Mouse (Mus musculus) kidney, postnatal 0 days (tissue): ENCODE data around the gene Ppp2r5e. TPM values are rescaled to one million over a fixed set of nuclear protein-coding genes. Genes with fewer than 3 reads are reported as not detected.

Experiments used
- ATAC-seq: fragments of 200-750 bp; cut with Nextera tagmentation; replicated peaks from 2 replicates; pipeline ENCODE4 v1.8.0; 2017; ENCODE audit warnings: low read depth, moderate number of reproducible peaks, moderate TSS enrichment, moderate library complexity; ENCODE audit not compliant: low FRiP score
- DNase-seq: peaks from one replicate; pipeline ENCODE4 v3.0.0-alpha.2; 2016; ENCODE audit warnings: low spot score
- H3K27ac ChIP-seq: fragments of 300-500 bp; sonication (generic); 2 replicates; pipeline ENCODE4 v1.5.1; 2014; ENCODE audit warnings: mild to moderate bottlenecking
- H3K27me3 ChIP-seq: fragments of 300-500 bp; sonication (generic); 2 replicates; pipeline ENCODE4 v1.6.1; 2014; ENCODE audit warnings: low read length, mixed read lengths; ENCODE audit not compliant: insufficient read depth
- H3K36me3 ChIP-seq: fragments of 300-500 bp; sonication (generic); 2 replicates; pipeline ENCODE4 v1.6.1; 2014; ENCODE audit warnings: low read length, mixed read lengths; ENCODE audit not compliant: insufficient read depth
- H3K4me1 ChIP-seq: fragments of 300-500 bp; sonication (generic); replicated peaks from 2 replicates; pipeline ENCODE4 v1.6.1; 2014; ENCODE audit warnings: antibody characterized with exemption, low read length, mixed read lengths; ENCODE audit not compliant: insufficient read depth
- H3K4me2 ChIP-seq: fragments of 300-500 bp; sonication (generic); 2 replicates; pipeline ENCODE4 v1.6.1; 2014; ENCODE audit warnings: mild to moderate bottlenecking, low read length, moderate library complexity, mixed read lengths
- H3K4me3 ChIP-seq: fragments of 300-500 bp; sonication (generic); replicated peaks from 2 replicates; pipeline ENCODE4 v1.5.1; 2014; ENCODE audit warnings: low read depth, low read length
- H3K9ac ChIP-seq: fragments of 300-500 bp; sonication (generic); 2 replicates; pipeline ENCODE4 v1.6.1; 2014; ENCODE audit warnings: low read depth, low read length
- H3K9me3 ChIP-seq: fragments of 300-500 bp; sonication (generic); replicated peaks from 2 replicates; pipeline ENCODE4 v1.6.1; 2016; ENCODE audit warnings: low read length, inconsistent platforms, mixed read lengths
- CTCF ChIP-seq: IDR thresholded peaks from 2 replicates; pipeline ENCODE4 v1.5.1; 2016; ENCODE audit warnings: antibody characterized with exemption, low read depth, mild to moderate bottlenecking, moderate library complexity
- WGBS: fragments of 180-500 bp; shearing (Covaris S2); extraction: QIAGEN DNeasy Blood & Tissue Kit; methylation state at CpG from one replicate; pipeline ENCODE4 v1.1.7; 2014; 5-methylcytosine and 5-hydroxymethylcytosine counted together
- polyA plus RNA-seq: library from polyadenylated mRNA; unstranded; fragments of >200 nt; fragmentation: Nextera tagmentation; extraction: Ambion mirVana; gene quantifications from 2 replicates; pipeline ENCODE4 v1.2.1, GENCODE M21; 2015

The Ppp2r5e gene
- polyA plus RNA-seq, 1 experiment from 2014 or later = 16.0 TPM

GRCm38 (mm10) chr12:75524199-75524598 lies 71.8 kb downstream of the Ppp2r5e start:
- Histone ChIP-seq H3K9ac (no peak overlapping the region), H3K27ac (no peak overlapping the region), H3K4me1 (peaks cover 4% of the 10 kb centered on the region; the same call in 1 of the 2 replicates), H3K27me3 (no peaks in the 10 kb centered on the region), H3K9me3 (no peaks in the 10 kb centered on the region), H3K4me3 (no peak overlapping the region), H3K36me3 (no peaks in the 10 kb centered on the region), H3K4me2 (no peak overlapping the region)
- DNase-seq (no peak), ATAC-seq (no peak)
- 41% methylated on average over 3 of the region's 3 CpGs for WGBS
- TF ChIP-seq CTCF = no peak

DNA sequence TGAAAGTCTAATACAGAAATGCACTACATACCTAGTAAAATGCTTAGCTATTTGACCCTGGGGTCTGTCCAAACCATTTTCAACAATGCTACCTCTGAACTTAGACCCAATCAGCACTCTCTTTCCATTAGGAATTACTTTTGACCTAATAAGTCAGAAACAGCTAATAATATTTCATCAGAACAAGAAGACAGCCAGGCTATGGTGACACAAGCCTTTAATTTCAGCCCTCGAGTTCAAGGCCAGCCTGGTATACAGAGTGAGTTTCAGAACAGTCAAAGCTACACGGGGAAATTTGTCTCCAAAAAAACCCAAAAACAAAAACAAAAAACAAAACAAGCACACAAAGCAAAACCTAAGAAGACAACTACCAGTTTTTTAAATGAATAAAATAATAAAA lies 73.1 kb downstream of the Ppp2r5e start:
- Histone ChIP-seq H3K27ac (no peak overlapping the region), H3K36me3 (no peaks in the 10 kb centered on the region), H3K4me1 (0 out of 2 replicates have a peak, but pooled peaks cover 2% of the 10 kb centered on the region), H3K4me3 (no peak overlapping the region), H3K4me2 (no peak overlapping the region), H3K9ac (no peak overlapping the region), H3K27me3 (no peaks in the 10 kb centered on the region), H3K9me3 (no peaks in the 10 kb centered on the region)
- ATAC-seq = no peak
- WGBS = 72% methylated on average over 2 of the region's 2 CpGs
- DNase-seq = no peak
- no peak for TF ChIP-seq CTCF

DNA sequence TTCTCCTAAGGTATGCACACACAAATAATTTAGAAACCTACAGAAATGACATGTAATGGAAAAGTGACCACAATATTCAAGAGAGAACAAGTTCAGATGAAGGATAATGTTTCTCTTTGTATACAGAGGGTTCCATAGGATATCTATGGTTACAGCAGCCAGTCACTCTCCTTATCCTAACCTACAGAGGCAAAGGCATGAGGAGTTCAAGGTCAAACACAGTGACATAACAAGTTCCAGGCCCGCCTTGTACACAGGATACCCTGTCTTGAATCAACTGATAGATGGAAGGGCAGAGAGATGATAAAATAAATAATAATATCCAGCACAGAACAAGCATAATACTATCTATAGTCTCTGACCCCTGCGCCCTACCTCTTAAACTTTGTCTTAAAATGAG lies 73.7 kb downstream of the Ppp2r5e start:
- Histone ChIP-seq H3K9ac (no peak overlapping the region), H3K4me2 (no peak overlapping the region), H3K36me3 (no peaks in the 10 kb centered on the region), H3K9me3 (no peaks in the 10 kb centered on the region), H3K27me3 (no peaks in the 10 kb centered on the region), H3K4me3 (no peak overlapping the region), H3K4me1 (no peaks in the 10 kb centered on the region), H3K27ac (no peak overlapping the region)
- DNase-seq (no peak), ATAC-seq (no peak)
- no peak for TF ChIP-seq CTCF
- 91% methylated on average over 2 of the region's 2 CpGs for WGBS

- Histone ChIP-seq H3K4me3 (no peak overlapping the region), H3K36me3 (no peaks in the 10 kb centered on the region), H3K9me3 (no peaks in the 10 kb centered on the region), H3K27ac (no peak overlapping the region), H3K4me1 (no peaks in the 10 kb centered on the region), H3K27me3 (no peaks in the 10 kb centered on the region), H3K9ac (no peak overlapping the region), H3K4me2 (no peak overlapping the region)
- DNase-seq (peak; percentile 60), ATAC-seq (no peak)
- WGBS = 51% methylated on average over 3 of the region's 3 CpGs
- TF ChIP-seq CTCF = no peak
Measured at GRCm38 (mm10) chr12:75520395-75520794, 75.7 kb downstream of the Ppp2r5e start.

GRCm38 (mm10) chr12:75519181-75519940 lies 76.7 kb downstream of the Ppp2r5e start:
- no peaks in the 10 kb centered on the region for H3K27me3 ChIP-seq
- ATAC-seq = no peak
- 95% methylated on average over 10 of the region's 10 CpGs for WGBS

DNA sequence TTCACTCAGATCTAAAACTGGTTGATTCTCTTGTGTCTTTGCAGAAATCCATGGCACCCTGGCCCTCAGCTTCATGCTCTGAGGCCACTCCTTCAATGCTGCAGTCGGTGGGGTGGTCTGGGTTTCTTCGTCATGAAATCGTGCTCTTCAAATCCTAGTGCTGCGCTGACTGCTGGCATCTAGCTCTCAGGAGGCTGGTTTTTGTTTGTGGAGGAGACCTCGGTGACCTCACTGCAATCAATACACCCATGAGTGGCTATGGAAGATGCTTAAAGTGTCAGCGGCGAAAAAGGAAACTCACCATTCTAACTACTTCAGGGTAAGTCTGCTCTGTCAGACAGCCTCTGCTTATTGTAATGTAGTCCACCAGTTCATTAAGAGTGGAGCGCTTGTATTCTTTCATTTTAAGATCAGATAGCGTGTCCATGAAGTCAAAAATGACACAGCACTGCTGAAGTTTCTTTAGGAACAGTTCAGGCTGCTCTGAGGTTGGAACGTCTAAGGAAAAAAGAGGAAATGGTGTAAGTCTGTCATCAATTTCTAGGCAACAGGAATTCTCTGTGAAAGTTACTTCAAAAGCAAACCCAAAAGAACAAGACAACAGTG lies 80.6 kb downstream of the Ppp2r5e start:
- H3K27ac ChIP-seq = no peak overlapping the region
- TF ChIP-seq CTCF = no peak
- H3K36me3 ChIP-seq = no peaks in the 10 kb centered on the region
- H3K9me3 ChIP-seq = no peaks in the 10 kb centered on the region
- no peak for DNase-seq
- no peaks in the 10 kb centered on the region for H3K4me1 ChIP-seq
- H3K4me3 ChIP-seq = no peak overlapping the region
- no peak overlapping the region for H3K4me2 ChIP-seq
- no peaks in the 10 kb centered on the region for H3K27me3 ChIP-seq
- no peak overlapping the region for H3K9ac ChIP-seq
- ATAC-seq = no peak
- 32% methylated on average over 10 of the region's 10 CpGs for WGBS

More at GRCm38 (mm10) chr12:75519181-75519940, 76.7 kb downstream of the Ppp2r5e start:
- Histone ChIP-seq H3K4me1 (no peaks in the 10 kb centered on the region), H3K9ac (no peak overlapping the region), H3K9me3 (no peaks in the 10 kb centered on the region), H3K36me3 (no peaks in the 10 kb centered on the region), H3K27ac (no peak overlapping the region), H3K4me3 (no peak overlapping the region), H3K4me2 (no peak overlapping the region)
- TF ChIP-seq CTCF = no peak
- no peak for DNase-seq
